Mouse (Mus musculus): ENCODE measurements at regions not wholly inside any gene's neighbourhood (a gene's known extent, or its start where the extent isn't known, plus 50 kb on each side); places are given as distances from the start of the nearest gene placed in this dataset.

- Histone ChIP-seq H3K4me3 (replicated peaks; ENCODE audit: low read length) (no peak overlapping the region), H3K27me3 (ENCODE audit: insufficient read depth, low read length) (no peaks in the 10 kb centered on the region), H3K4me1 (replicated peaks; ENCODE audit: low read depth, low read length) (peaks cover 34% of the 10 kb centered on the region), H3K36me3 (ENCODE audit: insufficient read depth, low read length) (no peaks in the 10 kb centered on the region), H3K9me3 (ENCODE audit: low read length) (no peaks in the 10 kb centered on the region)
- TF ChIP-seq CTCF (conservative IDR thresholded peaks at IDR 0.05; ENCODE audit: low read length) (no peak), NANOG (IDR thresholded peaks at IDR 0.05; ENCODE audit: borderline replicate concordance, low read length) (no peak), POU5F1 (IDR thresholded peaks at IDR 0.05; ENCODE audit: borderline replicate concordance, low read length) (no peak)
These were observed 161.2 kb downstream of the Barhl2 start for GRCm38 (mm10) chr5:106296721-106297120.

GRCm38 (mm10) chr5:106295993-106296392, 162.0 kb downstream of the Barhl2 start:
- Histone ChIP-seq H3K27me3 (ENCODE audit: insufficient read depth, low read length) (no peaks in the 10 kb centered on the region), H3K9me3 (ENCODE audit: low read length) (no peaks in the 10 kb centered on the region), H3K4me3 (replicated peaks; ENCODE audit: low read length) (no peak overlapping the region), H3K36me3 (ENCODE audit: insufficient read depth, low read length) (no peaks in the 10 kb centered on the region), H3K4me1 (replicated peaks; ENCODE audit: low read depth, low read length) (peaks cover 34% of the 10 kb centered on the region)
- TF ChIP-seq NANOG (IDR thresholded peaks at IDR 0.05; ENCODE audit: borderline replicate concordance, low read length): no peak
- no peak for TF ChIP-seq POU5F1 (IDR thresholded peaks at IDR 0.05; ENCODE audit: borderline replicate concordance, low read length)
- TF ChIP-seq CTCF (conservative IDR thresholded peaks at IDR 0.05; ENCODE audit: low read length): no peak

- H3K4me3 ChIP-seq (replicated peaks; ENCODE audit: low read length): no peak overlapping the region
- H3K9me3 ChIP-seq (ENCODE audit: low read length): no peaks in the 10 kb centered on the region
- H3K4me1 ChIP-seq (replicated peaks; ENCODE audit: low read depth, low read length): peaks cover 34% of the 10 kb centered on the region
- H3K27me3 ChIP-seq (ENCODE audit: insufficient read depth, low read length): no peaks in the 10 kb centered on the region
- TF ChIP-seq CTCF (conservative IDR thresholded peaks at IDR 0.05; ENCODE audit: low read length) (no peak), NANOG (IDR thresholded peaks at IDR 0.05; ENCODE audit: borderline replicate concordance, low read length) (no peak), POU5F1 (IDR thresholded peaks at IDR 0.05; ENCODE audit: borderline replicate concordance, low read length) (no peak)
- no peaks in the 10 kb centered on the region for H3K36me3 ChIP-seq (ENCODE audit: insufficient read depth, low read length)
These were observed 162.4 kb downstream of the Barhl2 start for GRCm38 (mm10) chr5:106295538-106295937.

GRCm38 (mm10) chr5:106292387-106293229, 165.4 kb downstream of the Barhl2 start:
- Histone ChIP-seq H3K36me3 (ENCODE audit: insufficient read depth, low read length) (no peaks in the 10 kb centered on the region), H3K27me3 (ENCODE audit: insufficient read depth, low read length) (no peaks in the 10 kb centered on the region), H3K9me3 (ENCODE audit: low read length) (no peaks in the 10 kb centered on the region), H3K4me3 (replicated peaks; ENCODE audit: low read length) (no peak overlapping the region), H3K4me1 (replicated peaks; ENCODE audit: low read depth, low read length) (peaks cover 33% of the 10 kb centered on the region)
- TF ChIP-seq NANOG (IDR thresholded peaks at IDR 0.05; ENCODE audit: borderline replicate concordance, low read length) (no peak), CTCF (conservative IDR thresholded peaks at IDR 0.05; ENCODE audit: low read length) (no peak), POU5F1 (IDR thresholded peaks at IDR 0.05; ENCODE audit: borderline replicate concordance, low read length) (no peak)

GRCm38 (mm10) chr5:106285152-106285551, 172.8 kb downstream of the Barhl2 start:
- Histone ChIP-seq H3K36me3 (ENCODE audit: insufficient read depth, low read length) (no peaks in the 10 kb centered on the region), H3K9me3 (ENCODE audit: low read length) (peaks cover 6% of the 10 kb centered on the region; the same call in 1 of the 2 replicates), H3K4me3 (replicated peaks; ENCODE audit: low read length) (no peak overlapping the region), H3K27me3 (ENCODE audit: insufficient read depth, low read length) (no peaks in the 10 kb centered on the region), H3K4me1 (replicated peaks; ENCODE audit: low read depth, low read length) (no peaks in the 10 kb centered on the region)
- TF ChIP-seq POU5F1 (IDR thresholded peaks at IDR 0.05; ENCODE audit: borderline replicate concordance, low read length): no peak
- TF ChIP-seq CTCF (conservative IDR thresholded peaks at IDR 0.05; ENCODE audit: low read length): no peak
- no peak for TF ChIP-seq NANOG (IDR thresholded peaks at IDR 0.05; ENCODE audit: borderline replicate concordance, low read length)

- peaks cover 6% of the 10 kb centered on the region; the same call in 1 of the 2 replicates for H3K9me3 ChIP-seq (ENCODE audit: low read length)
- H3K27me3 ChIP-seq (ENCODE audit: insufficient read depth, low read length): no peaks in the 10 kb centered on the region
- TF ChIP-seq CTCF (conservative IDR thresholded peaks at IDR 0.05; ENCODE audit: low read length): no peak
- TF ChIP-seq NANOG (IDR thresholded peaks at IDR 0.05; ENCODE audit: borderline replicate concordance, low read length): no peak
- TF ChIP-seq POU5F1 (IDR thresholded peaks at IDR 0.05; ENCODE audit: borderline replicate concordance, low read length): no peak
- H3K4me3 ChIP-seq (replicated peaks; ENCODE audit: low read length): no peak overlapping the region
- no peaks in the 10 kb centered on the region for H3K4me1 ChIP-seq (replicated peaks; ENCODE audit: low read depth, low read length)
- H3K36me3 ChIP-seq (ENCODE audit: insufficient read depth, low read length): no peaks in the 10 kb centered on the region
These were observed 173.2 kb downstream of the Barhl2 start for GRCm38 (mm10) chr5:106284731-106285130.

GRCm38 (mm10) chr5:106282646-106283045, 175.3 kb downstream of the Barhl2 start:
- Histone ChIP-seq H3K4me1 (replicated peaks; ENCODE audit: low read depth, low read length) (no peaks in the 10 kb centered on the region), H3K4me3 (replicated peaks; ENCODE audit: low read length) (no peak overlapping the region), H3K27me3 (ENCODE audit: insufficient read depth, low read length) (no peaks in the 10 kb centered on the region), H3K9me3 (ENCODE audit: low read length) (peaks cover 6% of the 10 kb centered on the region; the same call in 1 of the 2 replicates), H3K36me3 (ENCODE audit: insufficient read depth, low read length) (no peaks in the 10 kb centered on the region)
- TF ChIP-seq POU5F1 (IDR thresholded peaks at IDR 0.05; ENCODE audit: borderline replicate concordance, low read length) (no peak), CTCF (conservative IDR thresholded peaks at IDR 0.05; ENCODE audit: low read length) (no peak)

GRCm38 (mm10) chr5:106277786-106278185, 180.2 kb downstream of the Barhl2 start:
- no peaks in the 10 kb centered on the region for H3K9me3 ChIP-seq (ENCODE audit: low read length)
- no peaks in the 10 kb centered on the region for H3K4me1 ChIP-seq (replicated peaks; ENCODE audit: low read depth, low read length)
- no peak for TF ChIP-seq NANOG (IDR thresholded peaks at IDR 0.05; ENCODE audit: borderline replicate concordance, low read length)
- no peak overlapping the region for H3K4me3 ChIP-seq (replicated peaks; ENCODE audit: low read length)
- H3K36me3 ChIP-seq (ENCODE audit: insufficient read depth, low read length): no peaks in the 10 kb centered on the region
- no peaks in the 10 kb centered on the region for H3K27me3 ChIP-seq (ENCODE audit: insufficient read depth, low read length)

GRCm38 (mm10) chr5:106277231-106277630, 180.7 kb downstream of the Barhl2 start:
- TF ChIP-seq POU5F1 (IDR thresholded peaks at IDR 0.05; ENCODE audit: borderline replicate concordance, low read length): no peak
- no peak for TF ChIP-seq NANOG (IDR thresholded peaks at IDR 0.05; ENCODE audit: borderline replicate concordance, low read length)
- no peak for TF ChIP-seq CTCF (conservative IDR thresholded peaks at IDR 0.05; ENCODE audit: low read length)
- no peaks in the 10 kb centered on the region for H3K9me3 ChIP-seq (ENCODE audit: low read length)
- no peaks in the 10 kb centered on the region for H3K4me1 ChIP-seq (replicated peaks; ENCODE audit: low read depth, low read length)
- no peaks in the 10 kb centered on the region for H3K27me3 ChIP-seq (ENCODE audit: insufficient read depth, low read length)
- H3K4me3 ChIP-seq (replicated peaks; ENCODE audit: low read length): no peak overlapping the region
- H3K36me3 ChIP-seq (ENCODE audit: insufficient read depth, low read length): no peaks in the 10 kb centered on the region
